Comparison of ENCODE assay signal across 24 mouse cellular contexts in the genomic region with DNA sequence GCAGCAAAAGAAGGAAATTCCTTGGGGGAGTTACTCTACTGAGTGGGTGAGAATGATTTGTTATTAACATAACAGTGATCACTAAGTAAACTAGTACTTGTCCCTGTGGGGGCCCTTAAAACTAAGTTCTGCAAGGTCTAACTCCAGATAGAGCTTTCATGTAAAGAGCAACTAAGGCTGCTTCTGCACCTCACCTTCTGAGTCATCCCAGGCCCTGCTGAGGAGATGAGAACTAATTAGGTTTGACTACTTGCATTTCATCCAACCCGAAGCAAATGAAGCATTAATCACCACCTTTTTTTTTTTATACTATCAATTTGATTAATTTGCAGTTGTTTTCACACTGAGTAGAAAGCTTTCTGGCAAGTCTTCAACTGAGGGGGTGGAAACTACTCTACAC.
DNase-seq lines count a peak whose midpoint lies in the region; ATAC-seq and TF ChIP-seq lines count a peak whose summit lies in the region.
"Had no signal": no experiment of that assay in that cellular context is flagged by ENCODE, and none has a peak within 500 bp of the region (broad histone marks: within the 10 kb centered on the region; RNA-seq: fewer than 3 reads in every experiment).

No protein-coding gene starts in this region.

- H3K4me1 ChIP-seq in kidney, postnatal 0 days (replicated peaks; ENCODE audit: insufficient read depth, low read length) = no peaks in the 10 kb centered on the region
- H3K4me1 ChIP-seq: embryonic facial prominence, embryonic 12.5 days; embryonic facial prominence, embryonic 15.5 days; forebrain, embryonic 12.5 days; forebrain, embryonic 15.5 days; hindbrain, embryonic 12.5 days; hindbrain, embryonic 15.5 days had no signal

- no peak overlapping the region for H3K27ac ChIP-seq in kidney, postnatal 0 days
- H3K27ac ChIP-seq: embryonic facial prominence, embryonic 12.5 days; embryonic facial prominence, embryonic 15.5 days; forebrain, embryonic 12.5 days; forebrain, embryonic 15.5 days; hindbrain, embryonic 12.5 days; hindbrain, embryonic 15.5 days had no signal

- no peak overlapping the region for H3K9ac ChIP-seq in kidney, postnatal 0 days (ENCODE audit: low read depth, low read length)
- H3K9ac ChIP-seq: embryonic facial prominence, embryonic 12.5 days; embryonic facial prominence, embryonic 15.5 days; forebrain, embryonic 12.5 days; forebrain, embryonic 15.5 days; hindbrain, embryonic 12.5 days; hindbrain, embryonic 15.5 days had no signal

- TF ChIP-seq CTCF in kidney, postnatal 0 days (IDR thresholded peaks at IDR 0.05; ENCODE audit: low read depth) = no peak

- H3K36me3 ChIP-seq in kidney, postnatal 0 days (ENCODE audit: insufficient read depth, low read length) = no peaks in the 10 kb centered on the region
- H3K36me3 ChIP-seq: embryonic facial prominence, embryonic 12.5 days; embryonic facial prominence, embryonic 15.5 days; forebrain, embryonic 12.5 days; forebrain, embryonic 15.5 days; hindbrain, embryonic 12.5 days; hindbrain, embryonic 15.5 days had no signal

- no peak overlapping the region for H3K4me2 ChIP-seq in kidney, postnatal 0 days (ENCODE audit: low read length)
- H3K4me2 ChIP-seq: embryonic facial prominence, embryonic 12.5 days; embryonic facial prominence, embryonic 15.5 days; forebrain, embryonic 12.5 days; forebrain, embryonic 15.5 days; heart, embryonic 11.5 days; hindbrain, embryonic 12.5 days; hindbrain, embryonic 15.5 days had no signal

- H3K9me3 ChIP-seq in kidney, postnatal 0 days (replicated peaks; ENCODE audit: low read length) = no peaks in the 10 kb centered on the region
- H3K9me3 ChIP-seq: embryonic facial prominence, embryonic 12.5 days; embryonic facial prominence, embryonic 15.5 days; forebrain, embryonic 12.5 days; forebrain, embryonic 15.5 days; hindbrain, embryonic 12.5 days; hindbrain, embryonic 15.5 days had no signal

- peak; percentile 31 for DNase-seq in kidney, postnatal 0 days (ENCODE audit: low spot score)
- no peak for DNase-seq in kidney, adult 8-10 months
- DNase-seq in right cerebral cortex, adult 18-20 months = peak; percentile 1
- no peak for DNase-seq in right cerebral cortex, adult 2 months (ENCODE audit: low spot score in 2 of 2)
- peak; percentile 3 for DNase-seq in ZHBTc4 (ENCODE audit: low read depth, low spot score)
- peak; percentile 40 for DNase-seq in telencephalon, adult 2 months (ENCODE audit: low read depth, low spot score)
- DNase-seq in thymus, postnatal 36 days = no peak
- no peak for DNase-seq in left cerebral cortex, adult 11 months (ENCODE audit: low spot score)
- DNase-seq: adrenal gland, adult 2 months; adrenal gland, postnatal 14 days; B cell, adult 2 months; cerebellum, adult 2 months; cerebellum, adult 9-11 months; cerebellum, postnatal 25 days; gastrocnemius, postnatal 10 days; heart, adult 11 months had no signal

- no peak for ATAC-seq in kidney, postnatal 0 days (replicated peaks; ENCODE audit: low FRiP score, low read depth)
- ATAC-seq: forebrain, embryonic 15.5 days had no signal

- H3K4me3 ChIP-seq in kidney, postnatal 0 days (replicated peaks; ENCODE audit: low read depth, low read length) = no peak overlapping the region
- H3K4me3 ChIP-seq: embryonic facial prominence, embryonic 12.5 days; embryonic facial prominence, embryonic 15.5 days; forebrain, embryonic 12.5 days; forebrain, embryonic 15.5 days; hindbrain, embryonic 12.5 days; hindbrain, embryonic 15.5 days had no signal

- whole genome bisulfite sequencing in kidney, postnatal 0 days = 14% methylated on average over 1 of the region's 1 CpGs

- H3K27me3 ChIP-seq in kidney, postnatal 0 days (ENCODE audit: insufficient read depth, low read length) = no peaks in the 10 kb centered on the region
- H3K27me3 ChIP-seq: CH12.LX; embryonic facial prominence, embryonic 12.5 days; embryonic facial prominence, embryonic 15.5 days; forebrain, embryonic 12.5 days; forebrain, embryonic 15.5 days; hindbrain, embryonic 12.5 days; hindbrain, embryonic 15.5 days had no signal

Comparison
In these comparisons a context has a peak if more than half of its experiments do, and no peak if none do; other contexts are left out.
1. DNase-seq: peak in kidney, postnatal 0 days (single experiment), right cerebral cortex, adult 18-20 months (single experiment), ZHBTc4 (single experiment) and telencephalon, adult 2 months (single experiment); none in kidney, adult 8-10 months (0 of 2), right cerebral cortex, adult 2 months (0 of 2), thymus, postnatal 36 days (0 of 2) and left cerebral cortex, adult 11 months (single experiment).